In the genomic region with DNA sequence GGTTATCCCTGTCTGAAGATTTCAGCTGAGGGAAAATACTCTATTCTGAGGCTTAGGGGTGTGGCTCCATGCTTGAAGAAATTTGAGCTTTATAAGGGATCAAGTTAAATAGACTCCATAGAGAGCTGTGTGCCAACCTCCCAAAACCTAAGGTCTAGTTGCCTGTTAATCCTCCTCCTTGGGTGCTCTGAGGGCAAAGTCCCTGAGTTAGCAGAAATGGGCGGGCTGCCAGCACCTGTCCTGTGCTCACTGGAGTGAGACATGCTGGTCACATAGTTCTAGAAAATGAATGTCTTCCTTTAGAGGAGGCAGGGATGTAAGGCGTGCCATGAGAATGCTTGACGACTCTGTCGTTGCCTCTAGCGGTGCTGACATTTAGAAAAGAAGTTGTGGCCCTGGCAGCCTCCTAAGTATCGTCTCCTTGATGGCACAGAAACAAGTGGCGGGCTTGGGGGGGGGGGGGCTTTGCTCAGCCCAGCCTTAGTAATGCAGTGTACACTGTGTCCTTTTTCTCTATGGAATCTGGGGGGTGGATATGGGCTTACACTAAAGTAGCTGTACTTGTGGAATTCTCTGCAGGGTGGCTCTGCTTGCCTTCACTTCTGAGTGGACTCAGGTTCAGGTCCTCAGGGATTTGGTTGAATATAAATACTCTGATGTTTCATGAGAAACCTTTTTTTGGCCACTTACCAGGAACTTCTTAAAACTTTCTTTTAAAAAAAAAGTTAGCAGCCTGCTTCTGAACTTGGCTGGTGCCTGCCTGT, we compare ENCODE assay signal across 14 mouse cellular contexts. TPM values are rescaled to one million over a fixed set of nuclear protein-coding genes. Genes with fewer than 3 reads are reported as not detected.
DNase-seq lines count a peak whose midpoint lies in the region; ATAC-seq and TF ChIP-seq lines count a peak whose summit lies in the region.
"Had no signal": no experiment of that assay in that cellular context is flagged by ENCODE, and none has a peak within 500 bp of the region (broad histone marks: within the 10 kb centered on the region; RNA-seq: fewer than 3 reads in every experiment).

No protein-coding gene starts in this region.

- 91% methylated on average over 7 of the region's 7 CpGs for WGBS in liver, adult 2 months
- 78% methylated on average over 7 of the region's 7 CpGs for WGBS in liver, postnatal 0 days (ENCODE audit: insufficient replicate concordance)
- 24% methylated on average over 7 of the region's 7 CpGs for WGBS in kidney, adult 2 months
- WGBS in stomach, postnatal 0 days, result 50% methylated on average over 7 of the region's 7 CpGs

- H3K4me3 ChIP-seq in liver, adult 2 months (ENCODE audit: insufficient read depth, low read depth, low read length), result no peak overlapping the region
- H3K4me3 ChIP-seq in liver, postnatal 0 days (ENCODE audit: low read depth, low read length), result no peak overlapping the region
- no peak overlapping the region for H3K4me3 ChIP-seq in kidney, adult 2 months (ENCODE audit: insufficient read depth, low read depth, low read length)
- no peak overlapping the region for H3K4me3 ChIP-seq in stomach, postnatal 0 days (ENCODE audit: low read depth, low read length)
- H3K4me3 ChIP-seq: hindbrain, embryonic 10.5 days; limb, embryonic 15.5 days had no signal

- no peak overlapping the region for H3K4me2 ChIP-seq in liver, postnatal 0 days (ENCODE audit: low read depth, low read length)
- H3K4me2 ChIP-seq in stomach, postnatal 0 days (replicated peaks; ENCODE audit: low read depth), result no peak overlapping the region
- H3K4me2 ChIP-seq: limb, embryonic 15.5 days had no signal

- H3K4me1 ChIP-seq in liver, adult 2 months (ENCODE audit: control insufficient read depth, insufficient read depth, low read length), result peaks cover 4% of the 10 kb centered on the region
- peaks cover 22% of the 10 kb centered on the region for H3K4me1 ChIP-seq in liver, postnatal 0 days (ENCODE audit: insufficient read depth)
- peaks cover 38% of the 10 kb centered on the region for H3K4me1 ChIP-seq in kidney, adult 2 months (ENCODE audit: control insufficient read depth, insufficient read depth, low read length)
- H3K4me1 ChIP-seq in stomach, postnatal 0 days (replicated peaks; ENCODE audit: control insufficient read depth, insufficient read depth), result no peaks in the 10 kb centered on the region

- no peak overlapping the region for H3K9ac ChIP-seq in liver, adult 2 months (ENCODE audit: low read depth, low read length)
- H3K9ac ChIP-seq in liver, postnatal 0 days (replicated peaks), result no peak overlapping the region
- no peak overlapping the region for H3K9ac ChIP-seq in stomach, postnatal 0 days (ENCODE audit: low read length)
- H3K9ac ChIP-seq: limb, embryonic 15.5 days had no signal

- no peak for TF ChIP-seq EP300 in liver, postnatal 0 days (IDR thresholded peaks at IDR 0.05; ENCODE audit: low read depth)
- TF ChIP-seq EP300 in stomach, postnatal 0 days (optimal IDR thresholded peaks at IDR 0.05), result no peak

- H3K27me3 ChIP-seq in liver, adult 2 months (ENCODE audit: control insufficient read depth, insufficient read depth, low read length), result no peaks in the 10 kb centered on the region
- no peaks in the 10 kb centered on the region for H3K27me3 ChIP-seq in liver, postnatal 0 days (ENCODE audit: insufficient read depth, low read length)
- H3K27me3 ChIP-seq in kidney, adult 2 months (replicated peaks; ENCODE audit: control insufficient read depth, insufficient read depth, low read length), result no peaks in the 10 kb centered on the region
- no peaks in the 10 kb centered on the region for H3K27me3 ChIP-seq in stomach, postnatal 0 days (ENCODE audit: control insufficient read depth, insufficient read depth, low read length)
- H3K27me3 ChIP-seq: limb, embryonic 15.5 days had no signal

- DNase-seq in adrenal gland, adult (ENCODE audit: inconsistent age in 2 of 2, low spot score in 1 of 2), result peak; percentile 79 to 87
- no peak for DNase-seq in adrenal gland, adult 8-10 months
- DNase-seq in liver, adult 2 months (ENCODE audit: extremely low read depth, low read depth, low spot score), result peak; percentile 58
- DNase-seq in liver, postnatal 0 days, result no peak
- DNase-seq in kidney, adult 2 months, result peak; percentile 97
- peak; percentile 67 for DNase-seq in stomach, postnatal 0 days (ENCODE audit: low spot score)
- DNase-seq in natural killer cell, adult 2 months (ENCODE audit: low spot score in 2 of 2), result no peak
- DNase-seq in cerebellum, postnatal 36 days, result no peak
- DNase-seq: layer of hippocampus, postnatal 36 days; thymus, postnatal 25 days had no signal

- H3K27ac ChIP-seq in liver, adult 2 months (replicated peaks; ENCODE audit: insufficient read depth, low read depth, low read length), result no peak overlapping the region
- no peak overlapping the region for H3K27ac ChIP-seq in liver, postnatal 0 days (ENCODE audit: low read depth)
- H3K27ac ChIP-seq in kidney, adult 2 months (ENCODE audit: insufficient read depth, low read depth, low read length), result peak overlapping the region; percentile 97
- no peak overlapping the region for H3K27ac ChIP-seq in stomach, postnatal 0 days (replicated peaks)
- H3K27ac ChIP-seq: hindbrain, embryonic 10.5 days; limb, embryonic 15.5 days; macrophage had no signal

- TF ChIP-seq POLR2A in liver, adult 2 months (IDR thresholded peaks at IDR 0.05; ENCODE audit: extremely low read depth, insufficient read depth, low read length), result no peak
- no peak for TF ChIP-seq POLR2A in kidney, adult 2 months (IDR thresholded peaks at IDR 0.05; ENCODE audit: low read depth, low read length)

- H3K36me3 ChIP-seq in liver, adult 2 months (ENCODE audit: control insufficient read depth, insufficient read depth, low read length), result peaks cover 41% of the 10 kb centered on the region
- peaks cover 48% of the 10 kb centered on the region for H3K36me3 ChIP-seq in liver, postnatal 0 days (replicated peaks; ENCODE audit: insufficient read depth, low read length)
- peaks cover 21% of the 10 kb centered on the region; the same call in 1 of the 2 replicates for H3K36me3 ChIP-seq in kidney, adult 2 months (ENCODE audit: control insufficient read depth, insufficient read depth, low read length)
- peaks cover 17% of the 10 kb centered on the region; the same call in 1 of the 2 replicates for H3K36me3 ChIP-seq in stomach, postnatal 0 days (ENCODE audit: control insufficient read depth, insufficient read depth, low read length)

- H3K79me2 ChIP-seq in liver, adult 2 months (ENCODE audit: control insufficient read depth, insufficient read depth, low read length), result peaks cover 4% of the 10 kb centered on the region; the same call in 1 of the 2 replicates

- no peaks in the 10 kb centered on the region for H3K9me3 ChIP-seq in liver, postnatal 0 days (ENCODE audit: low read length)
- no peaks in the 10 kb centered on the region for H3K9me3 ChIP-seq in stomach, postnatal 0 days (ENCODE audit: control insufficient read depth, low read length)
- H3K9me3 ChIP-seq: hindbrain, embryonic 10.5 days; limb, embryonic 15.5 days had no signal

- no peak for TF ChIP-seq CTCF in liver, adult 2 months (IDR thresholded peaks at IDR 0.05; ENCODE audit: low read depth, low read length)
- TF ChIP-seq CTCF in liver, postnatal 0 days (IDR thresholded peaks at IDR 0.05; ENCODE audit: low read depth), result no peak
- no peak for TF ChIP-seq CTCF in kidney, adult 2 months (conservative IDR thresholded peaks at IDR 0.05; ENCODE audit: insufficient read depth, insufficient read length, low read depth, low read length)
- no peak for TF ChIP-seq CTCF in stomach, postnatal 0 days (IDR thresholded peaks at IDR 0.05; ENCODE audit: low read depth)

- ATAC-seq in liver, postnatal 0 days, result no peak
- ATAC-seq in stomach, postnatal 0 days (ENCODE audit: low FRiP score, low TSS enrichment), result no peak
- ATAC-seq: forebrain, embryonic 14.5 days had no signal

RNA-seq across cellular contexts. Expression of gene Cygb, which starts 20.7 kb away (rescaled TPM):
- 10 to 100 TPM; 33.4 to 64.8 (median 48.2) TPM for total RNA-seq in adrenal gland, adult 8-10 months (2022)
- total RNA-seq in liver, adult 2 months (2014; rRNA removed), result 2.6 and 4.8 TPM in 2 replicates
- 5.6 and 6.1 TPM in 2 replicates for polyA plus RNA-seq in liver, adult 2 months (2012; rRNA removed)
- polyA plus RNA-seq in liver, postnatal 0 days (2015; fragmentation: Nextera tagmentation; extraction: Ambion mirVana), result 3.6 and 3.7 TPM in 2 replicates
- 16.2 and 21.0 TPM in 2 replicates for polyA plus RNA-seq in kidney, adult 2 months (2012; rRNA removed)
- polyA plus RNA-seq in stomach, postnatal 0 days (2015; fragmentation: Nextera tagmentation; extraction: Ambion mirVana), result 22.1 and 22.2 TPM in 2 replicates
- polyA plus RNA-seq: macrophage had no signal

RNA-seq across cellular contexts. Expression of gene Prcd, which starts 21.5 kb away (rescaled TPM):
- 10 to 100 TPM; 16.6 to 27.2 (median 22.8) TPM for total RNA-seq in adrenal gland, adult 8-10 months (2022)
- 0.27 TPM in 1 of 2 replicates, not detected in the other for total RNA-seq in liver, adult 2 months (2014; rRNA removed)
- not detected in 2 replicates for polyA plus RNA-seq in liver, adult 2 months (2012; rRNA removed)
- 0.32 TPM in 1 of 2 replicates, not detected in the other for polyA plus RNA-seq in liver, postnatal 0 days (2015; fragmentation: Nextera tagmentation; extraction: Ambion mirVana)
- 0.44 and 0.52 TPM in 2 replicates for polyA plus RNA-seq in kidney, adult 2 months (2012; rRNA removed)
- polyA plus RNA-seq in stomach, postnatal 0 days (2015; fragmentation: Nextera tagmentation; extraction: Ambion mirVana), result 2.6 and 2.7 TPM in 2 replicates
- polyA plus RNA-seq: macrophage had no signal

RNA-seq across cellular contexts. Expression of gene Rhbdf2, which starts 48.0 kb away (rescaled TPM):
- total RNA-seq in adrenal gland, adult 8-10 months (2022), result 10 to 100 TPM; 13.3 to 20.5 (median 15.0) TPM
- 3.1 and 4.1 TPM in 2 replicates for total RNA-seq in liver, adult 2 months (2014; rRNA removed)
- 15.0 and 17.8 TPM in 2 replicates for polyA plus RNA-seq in liver, adult 2 months (2012; rRNA removed)
- 4.9 and 6.2 TPM in 2 replicates for polyA plus RNA-seq in liver, postnatal 0 days (2015; fragmentation: Nextera tagmentation; extraction: Ambion mirVana)
- polyA plus RNA-seq in kidney, adult 2 months (2012; rRNA removed), result 18.0 and 19.1 TPM in 2 replicates
- 5.7 and 6.1 TPM in 2 replicates for polyA plus RNA-seq in stomach, postnatal 0 days (2015; fragmentation: Nextera tagmentation; extraction: Ambion mirVana)

Comparison
In these comparisons a context has a peak if more than half of its experiments do, and no peak if none do; other contexts are left out.
1. DNase-seq: peak in adrenal gland, adult (2 of 2), liver, adult 2 months (single experiment), kidney, adult 2 months (single experiment) and stomach, postnatal 0 days (single experiment); none in adrenal gland, adult 8-10 months (single experiment), liver, postnatal 0 days (single experiment), natural killer cell, adult 2 months (0 of 2) and cerebellum, postnatal 36 days (0 of 2).